Mouse (Mus musculus) embryonic facial prominence, embryonic 15.5 days (tissue): Measurements from ENCODE around the gene Mapk12. TPM values are rescaled to one million over a fixed set of nuclear protein-coding genes. Genes with fewer than 3 reads are reported as not detected.
A peak's percentile ranks its signal among the peaks of the same experiment; 100 is the strongest.

Source experiments
- ATAC-seq: fragments of 200-750 bp; cut with Nextera tagmentation; 2 replicates; pipeline ENCODE4 v1.8.0; 2017; ENCODE audit warnings: low read depth, moderate TSS enrichment; ENCODE audit not compliant: insufficient number of reproducible peaks, low FRiP score, low TSS enrichment
- H3K27ac ChIP-seq: fragments of 300-500 bp; sonication (generic); replicated peaks from 2 replicates; pipeline ENCODE4 v1.5.1; 2015; ENCODE audit warnings: mild to moderate bottlenecking, inconsistent platforms
- H3K27me3 ChIP-seq: fragments of 300-500 bp; sonication (generic); 2 replicates; pipeline ENCODE4 v1.6.1; 2015; ENCODE audit warnings: inconsistent platforms
- H3K36me3 ChIP-seq: fragments of 300-500 bp; sonication (generic); 2 replicates; pipeline ENCODE4 v1.6.1; 2015; ENCODE audit warnings: mild to moderate bottlenecking, inconsistent platforms
- H3K4me1 ChIP-seq: fragments of 300-500 bp; sonication (generic); 2 replicates; pipeline ENCODE4 v1.6.1; 2015; ENCODE audit warnings: inconsistent platforms
- H3K4me2 ChIP-seq: fragments of 300-500 bp; sonication (generic); replicated peaks from 2 replicates; pipeline ENCODE4 v1.6.1; 2015; ENCODE audit warnings: mild to moderate bottlenecking, inconsistent platforms
- H3K4me3 ChIP-seq: fragments of 300-500 bp; sonication (generic); replicated peaks from 2 replicates; pipeline ENCODE4 v1.5.1; 2015; ENCODE audit warnings: mild to moderate bottlenecking, inconsistent platforms
- H3K9ac ChIP-seq: fragments of 300-500 bp; sonication (generic); 2 replicates; pipeline ENCODE4 v1.6.1; 2015; ENCODE audit warnings: inconsistent platforms
- H3K9me3 ChIP-seq: fragments of 300-500 bp; sonication (generic); replicated peaks from 2 replicates; pipeline ENCODE4 v1.6.1; 2016; ENCODE audit warnings: inconsistent platforms
- WGBS: fragments of 180-500 bp; shearing (Covaris S2); methylation state at CpG from one replicate; pipeline ENCODE4 v1.1.7; 2015; 5-methylcytosine and 5-hydroxymethylcytosine counted together
- polyA plus RNA-seq: library from polyadenylated mRNA; unstranded; fragments of >200 nt; fragmentation: Nextera tagmentation; extraction: Ambion mirVana; gene quantifications from 2 replicates; pipeline ENCODE4 v1.2.1, GENCODE M21; 2015

Gene Mapk12
- polyA plus RNA-seq, 1 experiment from 2014 or later, result 9.4 TPM

GRCm38 (mm10) chr15:89137378-89138045 lies 3.0 kb downstream of the Mapk12 start:
- ATAC-seq, result no peak
- Histone ChIP-seq H3K4me2 (no peak overlapping the region), H3K27me3 (peaks cover 46% of the 10 kb centered on the region), H3K9ac (no peak overlapping the region), H3K27ac (no peak overlapping the region), H3K36me3 (no peaks in the 10 kb centered on the region), H3K9me3 (no peaks in the 10 kb centered on the region), H3K4me1 (peaks cover 20% of the 10 kb centered on the region), H3K4me3 (no peak overlapping the region)
- 56% methylated on average over 11 of the region's 11 CpGs for WGBS

- H3K27ac ChIP-seq, result no peak overlapping the region
- no peak overlapping the region for H3K9ac ChIP-seq
- ATAC-seq, result no peak
- H3K9me3 ChIP-seq, result no peaks in the 10 kb centered on the region
- H3K27me3 ChIP-seq, result peaks cover 37% of the 10 kb centered on the region
- H3K4me1 ChIP-seq, result peaks cover 20% of the 10 kb centered on the region
- WGBS, result 96% methylated on average over 5 of the region's 5 CpGs
- H3K4me2 ChIP-seq, result no peak overlapping the region
- no peak overlapping the region for H3K4me3 ChIP-seq
- no peaks in the 10 kb centered on the region for H3K36me3 ChIP-seq
These were observed 3.9 kb downstream of the Mapk12 start for GRCm38 (mm10) chr15:89136461-89137155.

- Histone ChIP-seq H3K4me3 (no peak overlapping the region), H3K9me3 (no peaks in the 10 kb centered on the region), H3K9ac (no peak overlapping the region), H3K4me2 (no peak overlapping the region), H3K27ac (no peak overlapping the region), H3K27me3 (no peaks in the 10 kb centered on the region), H3K36me3 (no peaks in the 10 kb centered on the region), H3K4me1 (peaks cover 15% of the 10 kb centered on the region)
- ATAC-seq, result no peak
- 76% methylated on average over 3 of the region's 3 CpGs for WGBS
These were observed 9.2 kb downstream of the Mapk12 start for GRCm38 (mm10) chr15:89131316-89131715.

GRCm38 (mm10) chr15:89130245-89130644 lies 10.3 kb downstream of the Mapk12 start:
- Histone ChIP-seq H3K36me3 (0 out of 2 replicates have a peak, but pooled peaks cover 9% of the 10 kb centered on the region), H3K4me1 (peaks cover 15% of the 10 kb centered on the region), H3K9ac (no peak overlapping the region), H3K9me3 (no peaks in the 10 kb centered on the region), H3K27ac (no peak overlapping the region), H3K27me3 (no peaks in the 10 kb centered on the region), H3K4me2 (no peak overlapping the region), H3K4me3 (no peak overlapping the region)
- ATAC-seq, result no peak

- Histone ChIP-seq H3K4me1 (peaks cover 21% of the 10 kb centered on the region), H3K36me3 (peaks cover 13% of the 10 kb centered on the region; the same call in 1 of the 2 replicates), H3K4me3 (peak within 1 kb of the TSS; percentile 71), H3K9ac (peak within 1 kb of the TSS; percentile 64), H3K27me3 (no peaks in the 10 kb centered on the region), H3K9me3 (no peaks in the 10 kb centered on the region), H3K4me2 (peak within 1 kb of the TSS; percentile 89), H3K27ac (peak within 1 kb of the TSS; percentile 83)
- 3% methylated on average over 36 of the region's 36 CpGs for WGBS
- peak; percentile 84 for ATAC-seq
These were observed 11.8 kb downstream of the Mapk12 start, which contains the start of gene Hdac10 for GRCm38 (mm10) chr15:89128382-89129350. TSS of gene Hdac10 (minus strand) at chr15:89128700.

- H3K4me1 ChIP-seq, result peaks cover 27% of the 10 kb centered on the region
- no peak for ATAC-seq
- no peaks in the 10 kb centered on the region for H3K27me3 ChIP-seq
- H3K4me2 ChIP-seq, result peak overlapping the region; percentile 89
- peak overlapping the region; percentile 71 for H3K4me3 ChIP-seq
- WGBS, result 83% methylated on average over 8 of the region's 8 CpGs
- H3K36me3 ChIP-seq, result peaks cover 13% of the 10 kb centered on the region; the same call in 1 of the 2 replicates
- no peaks in the 10 kb centered on the region for H3K9me3 ChIP-seq
- peak overlapping the region; percentile 64; the same call in 1 of the 2 replicates for H3K9ac ChIP-seq
- no peak overlapping the region for H3K27ac ChIP-seq
These were observed 13.1 kb downstream of the Mapk12 start for GRCm38 (mm10) chr15:89127364-89127940.

GRCm38 (mm10) chr15:89126622-89127021 lies 13.9 kb downstream of the Mapk12 start:
- no peak for ATAC-seq
- no peak overlapping the region for H3K9ac ChIP-seq
- 83% methylated on average over 8 of the region's 8 CpGs for WGBS
- H3K9me3 ChIP-seq, result no peaks in the 10 kb centered on the region
- no peak overlapping the region for H3K4me3 ChIP-seq
- peaks cover 35% of the 10 kb centered on the region for H3K4me1 ChIP-seq
- no peak overlapping the region for H3K4me2 ChIP-seq
- peaks cover 13% of the 10 kb centered on the region; the same call in 1 of the 2 replicates for H3K36me3 ChIP-seq
- H3K27ac ChIP-seq, result no peak overlapping the region
- no peaks in the 10 kb centered on the region for H3K27me3 ChIP-seq

GRCm38 (mm10) chr15:89125351-89125750 lies 15.2 kb downstream of the Mapk12 start:
- no peaks in the 10 kb centered on the region for H3K9me3 ChIP-seq
- peaks cover 48% of the 10 kb centered on the region for H3K4me1 ChIP-seq
- no peak overlapping the region for H3K4me3 ChIP-seq
- no peak overlapping the region for H3K4me2 ChIP-seq
- peaks cover 17% of the 10 kb centered on the region; the same call in 1 of the 2 replicates for H3K36me3 ChIP-seq
- WGBS, result 90% methylated on average over 9 of the region's 9 CpGs
- ATAC-seq, result no peak
- H3K27me3 ChIP-seq, result no peaks in the 10 kb centered on the region
- H3K27ac ChIP-seq, result no peak overlapping the region
- no peak overlapping the region for H3K9ac ChIP-seq

- H3K36me3 ChIP-seq, result peaks cover 26% of the 10 kb centered on the region
- H3K4me3 ChIP-seq, result no peak overlapping the region
- no peak overlapping the region for H3K27ac ChIP-seq
- no peak overlapping the region for H3K4me2 ChIP-seq
- 86% methylated on average over 3 of the region's 3 CpGs for WGBS
- peaks cover 55% of the 10 kb centered on the region for H3K4me1 ChIP-seq
- ATAC-seq, result no peak
- no peak overlapping the region for H3K9ac ChIP-seq
- H3K9me3 ChIP-seq, result no peaks in the 10 kb centered on the region
- H3K27me3 ChIP-seq, result no peaks in the 10 kb centered on the region
These were observed 16.2 kb downstream of the Mapk12 start for GRCm38 (mm10) chr15:89124312-89124711.

GRCm38 (mm10) chr15:89123595-89123994 lies 16.9 kb downstream of the Mapk12 start:
- ATAC-seq, result no peak
- H3K9ac ChIP-seq, result peak overlapping the region; percentile 87
- H3K9me3 ChIP-seq, result no peaks in the 10 kb centered on the region
- 28% methylated on average over 11 of the region's 11 CpGs for WGBS
- no peaks in the 10 kb centered on the region for H3K27me3 ChIP-seq
- peak overlapping the region; percentile 87 for H3K27ac ChIP-seq
- H3K4me2 ChIP-seq, result peak overlapping the region; percentile 91
- peaks cover 32% of the 10 kb centered on the region for H3K36me3 ChIP-seq
- peaks cover 50% of the 10 kb centered on the region for H3K4me1 ChIP-seq
- H3K4me3 ChIP-seq, result peak overlapping the region; percentile 96
